Mouse (Mus musculus) gastrocnemius, adult 2 months (tissue): ENCODE data around the gene 2510039O18Rik. TPM values are rescaled to one million over a fixed set of nuclear protein-coding genes. Genes with fewer than 3 reads are reported as not detected.

Experiments used
- DNase-seq: peaks from one replicate; pipeline ENCODE4 v3.0.0; 2022
- H3K27ac ChIP-seq: fragments of 200-600 bp; 2 replicates; pipeline ENCODE4 v1.8.1; 2022; ENCODE audit warnings: mild to moderate bottlenecking
- H3K4me3 ChIP-seq: fragments of 200-600 bp; 2 replicates; pipeline ENCODE4 v1.8.1; 2022; ENCODE audit warnings: mild to moderate bottlenecking, moderate library complexity
- CTCF ChIP-seq: fragments of 200-600 bp; IDR thresholded peaks from 2 replicates; pipeline ENCODE4 v1.8.1; 2022; ENCODE audit warnings: antibody characterized with exemption, mild to moderate bottlenecking, moderate library complexity
- intact Hi-C: fragments of 180-260 bp; cut with DNase I; formaldehyde crosslinking; loops from one replicate; pipeline ENCODE4 v1.15.1; 2025
- total RNA-seq, 2 experiments: library from RNA; stranded (reverse); gene quantifications; 2 replicates each; pipeline ENCODE4 v1.2.3; 2021

2510039O18Rik gene
- total RNA-seq, 2 experiments from 2014 or later, result 17.0 to 21.5 TPM

- H3K4me3 ChIP-seq, result no peak overlapping the region
- intact Hi-C loops, result no loop called here
- no peak for DNase-seq
- no peak overlapping the region for H3K27ac ChIP-seq
- no peak for TF ChIP-seq CTCF
Measured at GRCm38 (mm10) chr4:147976237-147976636, 35.5 kb downstream of the 2510039O18Rik start.

GRCm38 (mm10) chr4:147977726-147978125 lies 37.0 kb downstream of the 2510039O18Rik start:
- intact Hi-C loops, result no loop called here
- H3K4me3 ChIP-seq, result no peak overlapping the region
- no peak for TF ChIP-seq CTCF
- DNase-seq, result no peak
- no peak overlapping the region for H3K27ac ChIP-seq

GRCm38 (mm10) chr4:147978391-147978790 lies 37.7 kb downstream of the 2510039O18Rik start:
- H3K4me3 ChIP-seq, result no peak overlapping the region
- intact Hi-C loops, result no loop called here
- DNase-seq, result no peak
- H3K27ac ChIP-seq, result no peak overlapping the region
- TF ChIP-seq CTCF, result no peak

- H3K27ac ChIP-seq, result no peak overlapping the region
- no peak for TF ChIP-seq CTCF
- no peak overlapping the region for H3K4me3 ChIP-seq
- intact Hi-C loops, result no loop called here
- no peak for DNase-seq
Measured at GRCm38 (mm10) chr4:147979441-147979860, 38.8 kb downstream of the 2510039O18Rik start.

GRCm38 (mm10) chr4:147985205-147986132 lies 44.8 kb downstream of the 2510039O18Rik start, which contains the start of gene Nppb:
Gene Nppb (plus strand): TSS chr4:147985788.
- TF ChIP-seq CTCF, result no peak
- no peak within 1 kb of the TSS for H3K27ac ChIP-seq
- no peak within 1 kb of the TSS for H3K4me3 ChIP-seq
- intact Hi-C loops, result no loop called here
- no peak for DNase-seq

- TF ChIP-seq CTCF, result no peak
- intact Hi-C loops, result no loop called here
- no peak overlapping the region for H3K4me3 ChIP-seq
- H3K27ac ChIP-seq, result no peak overlapping the region
- no peak for DNase-seq
Measured at GRCm38 (mm10) chr4:147993571-147994095, 52.9 kb downstream of the 2510039O18Rik start.

GRCm38 (mm10) chr4:147995311-147995710 lies 54.6 kb downstream of the 2510039O18Rik start:
- no peak for DNase-seq
- intact Hi-C loops, result no loop called here
- TF ChIP-seq CTCF, result no peak
- Histone ChIP-seq H3K4me3 (no peak overlapping the region), H3K27ac (no peak overlapping the region)

Other genes starting within 250 kb of the 2510039O18Rik start
- gene Zfp534, start 238.3 kb upstream of the 2510039O18Rik start, total RNA-seq, result not detected
- gene Zfp984, start 131.1 kb upstream of the 2510039O18Rik start, total RNA-seq, result 1 to 10 TPM; 1.1 TPM
- 1 to 10 TPM; 8.6 to 9.5 TPM for gene Zfp933, start 92.5 kb upstream of the 2510039O18Rik start, total RNA-seq
- 1 to 10 TPM; 5.1 to 5.5 TPM for gene Miip, start 72.1 kb upstream of the 2510039O18Rik start, total RNA-seq
- gene Fv1, start 71.9 kb upstream of the 2510039O18Rik start, total RNA-seq, result 1 to 10 TPM; 7.3 to 7.7 TPM
- gene Mfn2, start 36.2 kb upstream of the 2510039O18Rik start, total RNA-seq, result 100 to 1,000 TPM; 416 to 452 TPM
- gene Plod1, start 4.1 kb upstream of the 2510039O18Rik start, total RNA-seq, result 10 to 100 TPM; 17.1 to 25.9 TPM
- not detected for gene Nppb, start 44.9 kb downstream of the 2510039O18Rik start, total RNA-seq
- gene Nppa, start 59.8 kb downstream of the 2510039O18Rik start, total RNA-seq, result not detected
- 1 to 10 TPM; 4.7 to 5.0 TPM for gene Clcn6, start 97.9 kb downstream of the 2510039O18Rik start, total RNA-seq
- 10 to 100 TPM in 1 of 2 experiments, 1 to 10 TPM in 1; 6.9 to 14.2 TPM for gene Mthfr, start 98.2 kb downstream of the 2510039O18Rik start, total RNA-seq
- gene Agtrap, start 147.1 kb downstream of the 2510039O18Rik start, total RNA-seq, result 10 to 100 TPM in 1 of 2 experiments, 1 to 10 TPM in 1; 9.8 to 12.6 TPM
- gene Mad2l2, start 189.5 kb downstream of the 2510039O18Rik start, total RNA-seq, result 10 to 100 TPM; 10.3 to 18.0 TPM
- gene Draxin, start 189.8 kb downstream of the 2510039O18Rik start, total RNA-seq, result under 1 TPM in 1 of 2 experiments, not detected in 1; 0.03 TPM
- gene Fbxo6, start 211.2 kb downstream of the 2510039O18Rik start, total RNA-seq, result 10 to 100 TPM; 36.8 to 46.4 TPM
- gene Fbxo44, start 219.6 kb downstream of the 2510039O18Rik start, total RNA-seq, result 1 to 10 TPM; 7.5 to 9.7 TPM
- gene Fbxo2, start 219.7 kb downstream of the 2510039O18Rik start, total RNA-seq, result under 1 TPM in 1 of 2 experiments, not detected in 1; 0.43 TPM